Mouse (Mus musculus) spleen, postnatal 14 days (tissue): ENCODE data around the gene Lyzl4.
"Not testable (repeated sequence)": the region's sequence is repeated elsewhere in the genome, so short reads cannot be mapped to it uniquely, and the experiment has no call there.

Experiments
- DNase-seq, 2 experiments: peaks; one replicate each; pipeline ENCODE4 v3.0.0; 2021 to 2022; ENCODE audit warnings: low spot score in 2 of 2

Gene Lyzl4

DNA sequence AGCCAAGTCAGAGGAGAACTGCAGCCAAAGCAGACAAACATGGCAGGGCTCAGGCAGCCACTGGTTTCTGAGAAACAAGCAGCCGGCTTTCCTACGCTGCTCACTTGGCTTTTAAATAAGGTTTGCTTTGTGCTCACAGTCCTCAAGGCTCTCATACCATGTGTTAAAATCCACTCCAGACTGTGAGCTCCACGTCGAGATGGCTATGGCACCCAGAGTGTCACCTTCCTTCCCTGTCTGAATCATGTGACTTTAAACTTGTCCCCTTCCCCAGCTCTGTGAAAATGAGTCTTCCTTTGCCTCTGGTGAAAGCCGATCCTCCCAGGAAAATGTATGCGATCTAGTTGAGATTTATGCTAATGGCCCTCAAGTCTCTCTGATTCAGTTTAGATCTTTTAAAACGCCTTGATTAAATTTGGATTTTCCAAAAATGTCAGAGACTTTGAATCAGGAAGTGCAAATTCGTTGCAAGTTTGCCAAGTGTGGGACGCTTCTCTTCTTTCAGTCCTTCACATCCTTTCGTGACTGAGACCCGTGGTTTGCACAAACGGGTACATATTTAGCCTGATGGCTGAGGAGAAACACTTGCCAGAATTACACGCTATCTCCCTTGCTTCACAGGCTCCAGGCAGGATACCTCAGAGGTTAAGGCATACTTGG is 41.6 kb downstream of the Lyzl4 start:
- no peak for DNase-seq

DNA sequence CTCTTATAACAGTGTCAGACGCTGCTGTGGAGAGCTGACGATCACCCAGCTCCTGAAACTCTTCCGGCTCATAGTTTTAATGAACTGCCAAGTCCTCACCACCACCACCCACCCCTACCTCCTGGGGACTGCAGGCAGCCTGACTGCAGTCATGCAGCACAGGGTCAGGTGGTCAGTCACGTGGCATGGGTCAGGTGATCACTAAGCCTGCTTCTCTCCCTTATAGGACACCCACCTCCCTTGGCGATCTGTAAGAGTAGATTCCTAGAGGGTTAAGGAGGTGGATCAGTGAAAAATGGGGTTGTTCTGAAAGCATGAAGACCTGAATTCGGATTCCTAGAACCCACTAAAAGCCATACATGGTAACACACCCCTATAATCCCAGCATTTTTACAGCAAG is 42.3 kb downstream of the Lyzl4 start:
- no peak for DNase-seq

DNA sequence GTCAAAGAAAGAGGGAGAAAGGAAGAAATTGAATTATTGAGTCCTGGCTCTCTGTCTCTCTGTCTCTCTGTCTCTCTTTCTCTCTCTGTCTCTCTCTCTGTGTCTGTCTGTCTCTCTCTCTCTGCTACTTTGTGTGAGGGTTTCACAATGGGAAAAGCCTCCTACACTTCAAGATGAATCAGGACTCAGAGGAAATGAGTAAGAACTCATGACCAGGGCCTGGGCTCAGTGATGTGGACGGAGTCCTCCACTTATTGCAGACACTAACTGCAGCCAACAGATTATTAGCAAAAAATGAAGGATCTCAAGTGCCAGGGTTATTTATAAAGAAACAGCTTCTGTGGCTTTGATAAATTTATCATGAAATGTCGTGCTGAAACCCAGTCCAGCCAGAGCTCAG is 43.8 kb downstream of the Lyzl4 start:
- DNase-seq, result no peak

DNA sequence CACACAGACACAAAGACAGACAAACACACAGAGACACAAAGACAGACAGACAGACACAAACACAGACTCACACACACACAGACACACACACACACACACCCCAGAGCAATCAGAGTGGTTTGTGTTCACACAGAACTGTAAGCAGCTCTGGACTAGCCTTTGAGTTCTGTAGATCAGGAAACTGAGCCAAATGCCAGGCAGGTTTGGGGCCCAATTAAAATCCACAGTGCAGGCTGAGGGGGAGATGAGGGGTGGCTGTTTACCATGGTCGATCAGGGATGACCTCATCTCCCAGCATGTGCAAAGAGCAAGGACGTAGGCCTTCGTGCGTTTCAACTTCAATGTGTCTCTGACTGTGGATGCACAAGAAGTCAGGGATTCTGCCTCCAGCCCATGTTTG is 47.1 kb downstream of the Lyzl4 start:
- DNase-seq, result no peak

DNA sequence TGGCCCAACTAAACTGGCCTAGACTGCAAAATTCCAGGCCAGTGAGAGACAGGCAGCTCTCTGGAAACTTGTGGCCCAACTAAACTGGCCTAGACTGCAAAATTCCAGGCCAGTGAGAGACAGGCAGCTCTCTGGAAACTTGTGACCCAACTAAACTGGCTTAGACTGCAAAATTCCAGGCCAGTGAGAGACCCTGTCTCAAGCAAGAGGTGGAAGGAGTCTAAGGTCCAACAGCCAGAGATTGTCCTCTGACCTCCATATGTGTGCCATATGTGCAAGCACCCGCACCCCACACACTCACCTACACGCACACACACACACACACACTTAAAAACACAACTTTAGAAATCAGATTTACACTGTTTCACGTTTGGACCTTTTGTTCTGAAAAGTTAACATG is 48.1 kb downstream of the Lyzl4 start:
- not testable (repeated sequence) for DNase-seq

DNA sequence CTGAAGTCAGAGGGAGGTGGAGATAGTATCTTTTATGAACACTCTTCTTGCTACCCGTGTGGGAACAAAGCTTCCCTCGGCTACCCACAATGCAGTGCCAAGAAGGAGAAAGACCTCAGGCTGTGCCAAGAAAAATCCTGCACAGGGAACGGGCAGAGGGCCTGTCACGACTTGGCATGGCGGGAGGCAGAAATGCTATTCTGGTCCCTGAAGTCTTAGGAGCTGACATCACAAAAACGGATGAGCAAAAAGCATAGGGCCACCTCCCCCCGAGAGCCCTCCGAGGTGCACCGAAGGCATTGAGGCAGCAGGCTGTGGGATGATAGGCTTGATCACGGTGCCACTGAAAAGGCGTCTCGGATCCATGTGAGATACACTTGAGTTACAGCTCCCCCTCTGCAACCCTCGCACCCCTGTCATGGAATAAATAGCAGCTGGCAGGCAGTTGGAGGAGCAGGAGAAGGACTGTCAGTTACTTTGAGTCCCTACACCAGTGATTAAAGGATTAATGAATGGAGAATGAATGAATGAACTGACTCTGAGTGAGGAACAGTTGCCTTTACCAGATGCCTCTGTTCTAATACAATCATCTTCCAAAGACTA is 48.8 kb downstream of the Lyzl4 start:
- no peak for DNase-seq

DNA sequence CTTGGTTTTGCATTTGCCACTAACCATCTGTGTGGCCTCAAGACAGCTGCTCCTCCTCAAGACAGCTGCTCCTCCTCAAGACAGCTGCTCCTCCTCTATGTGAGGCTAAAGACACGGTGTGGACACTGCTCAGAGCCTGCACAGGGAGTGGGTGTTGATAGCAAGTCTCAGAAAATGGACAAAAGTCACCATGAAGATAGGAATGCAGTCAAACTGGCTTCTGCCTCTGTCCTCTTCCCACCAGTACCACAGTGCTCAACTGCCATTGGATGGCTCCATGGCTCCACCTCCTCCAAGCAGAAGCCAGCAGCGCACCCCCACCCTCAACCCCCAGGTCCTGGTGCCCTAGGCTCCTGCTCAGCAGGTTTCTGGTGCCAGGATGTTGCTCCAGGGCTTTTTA is 52.4 kb downstream of the Lyzl4 start:
- DNase-seq, result no peak

DNA sequence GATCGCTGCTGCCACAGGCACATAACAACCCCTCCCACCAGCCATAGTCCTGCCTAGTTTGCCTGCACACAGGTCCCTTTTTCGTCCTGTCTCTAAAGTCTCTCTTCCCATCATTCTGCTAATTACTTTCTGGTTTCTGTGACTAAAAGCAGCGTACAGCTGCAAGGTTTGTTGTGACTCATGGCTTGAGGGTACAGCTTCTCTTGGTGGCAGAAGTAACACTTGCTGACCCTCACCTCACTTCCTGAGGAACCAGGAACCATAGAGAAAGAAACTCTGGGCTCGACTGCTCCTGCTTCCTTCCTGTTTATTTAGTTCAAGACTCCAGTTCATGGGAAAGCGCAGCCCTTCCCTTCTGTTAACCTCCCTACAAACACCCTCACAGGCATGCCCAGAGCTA is 67.5 kb downstream of the Lyzl4 start:
- no peak for DNase-seq

DNA sequence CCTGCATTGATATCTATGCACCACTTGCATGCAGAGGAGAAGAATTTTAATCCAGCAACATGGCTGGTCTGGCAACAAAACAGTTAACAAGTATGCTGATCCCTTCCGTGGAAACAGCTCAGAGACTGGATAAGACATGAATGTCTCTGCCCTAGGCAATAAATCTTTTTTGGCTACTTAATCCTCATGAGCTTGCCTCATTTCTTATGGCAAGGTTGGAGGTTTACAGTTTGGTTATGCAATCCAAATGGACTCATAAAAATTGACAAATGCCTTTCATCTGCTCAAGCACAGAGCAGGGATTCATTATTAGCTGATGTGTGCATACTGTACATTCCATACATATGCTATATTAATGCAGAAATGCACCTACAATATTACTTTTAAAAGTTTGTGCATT is 73.4 kb downstream of the Lyzl4 start:
- no peak for DNase-seq

DNA sequence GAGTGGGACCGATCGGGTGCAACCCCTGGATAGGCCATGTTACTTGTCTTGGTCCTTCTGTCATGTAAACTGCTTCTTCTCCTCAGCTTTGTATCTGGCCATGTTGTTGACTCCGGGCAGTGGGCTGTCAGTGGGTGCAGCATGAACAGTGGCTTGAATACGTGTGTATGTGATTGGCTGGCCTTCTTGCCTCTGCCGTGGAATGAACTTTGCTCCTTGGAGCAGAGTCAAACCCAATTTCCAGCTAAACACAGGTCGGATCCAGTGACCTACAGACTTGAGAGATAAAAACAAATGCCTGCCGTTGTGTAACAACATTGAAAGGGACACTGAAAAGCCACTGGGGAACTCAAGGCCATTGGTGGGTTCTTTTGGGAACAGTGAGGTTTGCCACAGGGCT is 75.5 kb downstream of the Lyzl4 start:
- no peak for DNase-seq

DNA sequence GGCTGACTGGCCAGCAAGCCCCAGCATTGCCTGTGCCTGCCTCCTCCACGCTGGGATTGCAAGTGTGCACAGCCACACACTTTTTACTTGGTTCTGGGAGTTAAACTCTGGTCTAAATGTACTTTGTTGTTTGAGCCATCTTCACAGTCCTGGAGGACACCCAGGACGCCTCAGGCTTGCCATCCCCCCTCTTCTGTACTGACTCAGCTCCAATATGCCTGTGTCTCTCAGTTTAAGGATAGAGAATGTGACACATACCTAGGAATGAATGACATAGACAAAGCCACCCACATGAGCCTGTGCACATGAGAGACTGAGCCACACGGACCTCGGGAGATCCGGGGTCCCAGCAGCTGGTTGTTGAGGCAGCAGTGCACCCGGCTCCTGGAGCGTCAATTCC is 78.6 kb downstream of the Lyzl4 start:
- no peak for DNase-seq

DNA sequence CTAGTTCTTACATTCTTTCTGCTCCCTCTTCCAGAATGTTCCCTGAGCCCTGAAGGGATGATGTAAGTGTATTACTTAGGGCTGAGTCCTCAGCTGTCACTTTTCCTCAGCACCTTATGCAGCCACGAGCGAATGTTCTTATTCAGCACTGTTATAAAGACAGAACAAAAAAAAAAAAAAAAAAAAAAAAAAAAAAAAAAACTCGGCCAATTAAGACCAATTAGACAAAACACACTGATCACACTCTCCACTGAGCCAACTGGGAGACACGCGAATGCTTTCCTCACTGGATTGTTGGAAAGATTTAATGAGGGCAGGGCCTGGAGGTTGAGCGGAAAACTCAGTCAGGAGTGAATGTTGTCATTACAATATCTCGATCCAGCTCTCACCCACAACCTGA is 81.4 kb downstream of the Lyzl4 start:
- DNase-seq, result no peak

DNA sequence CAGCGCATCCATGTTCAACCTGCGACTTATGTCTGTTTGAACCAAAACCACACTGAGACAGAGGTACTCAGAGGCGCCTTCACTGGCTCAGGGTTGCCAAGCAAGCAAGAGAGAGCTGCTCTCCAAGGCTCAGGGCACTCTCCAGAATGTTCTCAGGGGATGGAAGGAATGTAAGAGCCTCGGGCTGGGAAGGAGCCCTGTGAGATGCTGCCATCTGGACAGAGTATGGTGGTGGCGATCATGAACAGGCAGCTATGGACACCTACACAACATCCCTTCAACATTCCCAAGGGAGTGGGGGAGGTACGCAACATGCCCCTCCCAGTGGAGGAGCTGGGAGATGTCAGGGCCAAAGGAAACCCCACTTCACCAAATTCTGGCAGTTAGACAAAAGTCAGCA is 83.7 kb downstream of the Lyzl4 start:
- no peak for DNase-seq

DNA sequence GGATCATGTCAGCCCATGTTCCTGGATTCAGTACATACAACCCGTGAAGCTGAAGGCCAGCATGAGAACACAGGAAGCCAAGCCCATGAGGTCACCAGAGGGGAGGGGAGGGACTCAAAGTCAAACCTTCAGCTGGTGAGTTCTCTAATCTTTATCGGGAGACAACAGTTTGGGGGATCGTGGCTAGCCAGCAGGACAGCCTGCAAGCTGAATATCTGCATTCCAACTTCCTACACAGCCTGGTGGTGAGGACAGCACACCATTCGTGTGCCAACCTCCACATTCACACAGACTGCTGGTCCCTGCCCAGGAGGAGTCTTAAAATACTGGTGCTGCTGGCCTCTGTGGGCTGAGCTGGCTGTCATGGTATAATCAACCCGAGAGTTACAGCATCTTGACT is 85.0 kb downstream of the Lyzl4 start:
- DNase-seq, result no peak

DNA sequence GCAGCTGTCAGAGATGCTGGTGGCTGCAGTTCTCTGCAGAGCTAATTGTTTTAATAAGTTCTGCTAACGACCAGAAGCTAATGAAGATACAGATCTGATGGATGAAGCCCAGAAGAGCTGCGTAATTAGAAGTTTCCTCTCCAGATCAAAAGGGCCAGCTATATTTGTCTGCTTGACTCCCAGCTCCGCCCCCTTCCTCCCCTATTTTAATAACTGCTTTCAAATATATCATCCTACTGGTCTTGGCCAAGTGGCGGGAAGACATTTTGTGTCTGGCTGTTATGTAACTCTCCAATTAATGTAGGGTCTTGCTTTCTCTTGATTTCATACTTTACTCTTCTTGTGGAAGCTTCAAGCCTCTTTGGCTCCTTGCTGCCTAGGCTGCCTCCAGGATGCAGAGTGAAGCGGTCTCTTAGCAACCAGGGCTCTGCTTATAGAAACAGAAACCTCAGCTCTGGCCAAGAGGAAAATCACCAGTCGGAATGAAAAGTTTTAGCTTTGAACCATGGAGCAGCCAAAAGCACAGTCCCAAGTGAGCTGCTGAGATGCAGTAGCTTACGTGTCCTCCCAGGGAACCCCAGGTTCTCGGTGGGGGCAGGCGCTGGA is 86.4 kb downstream of the Lyzl4 start:
- DNase-seq, result no peak

DNA sequence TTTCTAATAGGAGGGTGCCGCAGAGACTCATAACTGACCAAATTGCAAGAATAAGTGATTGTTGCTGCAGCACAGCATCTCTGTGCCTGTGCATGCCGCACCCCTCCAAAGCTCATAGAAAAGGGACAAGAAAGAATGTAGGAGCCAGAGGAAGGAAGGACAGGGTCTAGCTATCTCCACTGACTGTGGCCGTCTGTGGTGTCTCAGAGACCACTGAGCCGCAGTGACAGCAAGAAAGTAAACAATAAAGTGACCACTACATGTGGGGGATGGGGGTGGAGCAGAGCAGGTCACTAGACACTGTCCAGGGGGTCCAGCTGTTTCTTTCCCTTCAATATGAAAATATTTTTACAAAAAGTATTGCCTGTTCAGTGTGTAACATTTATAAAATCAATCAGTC is 88.3 kb downstream of the Lyzl4 start:
- no peak for DNase-seq

DNA sequence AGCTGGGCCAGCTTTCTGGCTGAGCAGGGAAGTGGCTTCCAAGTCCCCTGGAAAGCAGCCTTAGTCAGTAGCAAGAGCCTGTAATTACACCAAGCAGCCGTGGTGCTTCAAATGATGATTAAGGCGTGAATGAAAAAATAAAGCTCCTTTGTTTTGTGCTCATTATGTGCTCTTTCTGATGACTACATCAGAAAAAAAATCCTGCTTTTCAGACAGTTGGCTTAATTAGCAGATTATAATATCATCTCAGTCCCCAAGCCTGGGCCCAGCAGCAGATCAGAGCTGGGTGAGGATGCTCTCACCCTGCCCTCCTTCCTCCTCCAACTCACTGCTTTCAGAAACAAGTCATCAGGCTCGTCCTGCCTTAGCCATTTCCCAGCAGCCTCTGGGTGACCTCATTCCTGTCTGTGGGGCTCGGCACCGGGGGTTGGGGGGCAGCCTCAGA is 91.5 kb downstream of the Lyzl4 start:
- DNase-seq, result no peak

DNA sequence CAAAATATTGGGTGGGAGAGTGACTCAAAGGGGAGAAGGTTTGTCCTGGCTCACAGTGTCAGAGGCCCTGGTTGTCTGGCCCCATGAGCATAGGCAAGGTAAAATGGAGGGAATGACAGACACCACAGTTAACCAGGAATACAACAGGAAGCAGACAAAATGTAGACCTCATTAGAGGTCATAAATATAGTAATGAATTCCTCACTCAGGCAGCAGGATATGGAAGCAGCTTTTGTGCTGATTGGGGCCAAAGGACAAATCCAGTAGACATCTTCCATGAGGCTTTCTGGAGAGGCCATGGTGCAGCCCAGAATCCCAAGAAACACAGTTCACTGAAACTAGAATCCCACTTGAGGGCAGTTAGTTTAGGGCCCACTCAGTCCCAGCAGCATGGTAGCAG is 92.5 kb downstream of the Lyzl4 start:
- DNase-seq, result no peak

DNA sequence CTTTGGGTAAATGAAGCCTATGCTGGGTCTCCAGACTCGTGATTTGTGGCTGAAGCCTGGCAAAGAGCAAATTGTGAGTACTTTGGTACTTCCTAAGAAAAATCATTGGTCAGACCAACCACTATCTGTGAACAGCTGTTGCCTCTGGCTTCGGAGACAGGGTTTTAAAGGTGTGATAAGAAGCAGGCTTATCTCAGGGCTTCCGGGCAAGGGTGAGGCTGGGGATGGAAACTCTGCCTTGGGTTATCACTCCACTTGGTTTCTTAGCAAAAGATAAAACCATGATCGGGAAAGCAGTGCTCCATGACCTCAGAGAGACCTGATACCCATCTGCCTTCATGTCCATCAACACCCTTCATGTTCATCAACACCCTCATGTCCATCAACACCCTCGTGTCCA is 92.9 kb downstream of the Lyzl4 start:
- DNase-seq, result no peak

DNA sequence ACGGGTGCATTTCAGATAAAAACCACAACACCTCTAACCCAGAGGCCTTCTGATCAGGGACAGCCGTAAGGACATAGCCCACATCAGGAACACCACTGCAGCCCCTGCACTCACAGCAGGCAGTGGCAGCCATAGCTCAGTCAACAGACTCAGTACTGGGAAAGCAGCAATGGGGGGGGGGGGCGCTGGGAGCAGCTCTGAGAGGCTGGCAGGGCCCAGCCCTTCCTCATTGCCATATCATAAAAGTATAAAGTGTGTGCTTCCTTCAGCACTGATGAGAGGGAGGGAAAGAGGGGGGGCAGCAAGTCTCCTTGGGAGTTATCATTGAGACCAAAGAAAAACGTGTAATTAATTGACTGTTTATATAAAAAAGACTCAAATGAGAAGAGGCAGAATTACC is 94.5 kb downstream of the Lyzl4 start:
- DNase-seq, result no peak

DNA sequence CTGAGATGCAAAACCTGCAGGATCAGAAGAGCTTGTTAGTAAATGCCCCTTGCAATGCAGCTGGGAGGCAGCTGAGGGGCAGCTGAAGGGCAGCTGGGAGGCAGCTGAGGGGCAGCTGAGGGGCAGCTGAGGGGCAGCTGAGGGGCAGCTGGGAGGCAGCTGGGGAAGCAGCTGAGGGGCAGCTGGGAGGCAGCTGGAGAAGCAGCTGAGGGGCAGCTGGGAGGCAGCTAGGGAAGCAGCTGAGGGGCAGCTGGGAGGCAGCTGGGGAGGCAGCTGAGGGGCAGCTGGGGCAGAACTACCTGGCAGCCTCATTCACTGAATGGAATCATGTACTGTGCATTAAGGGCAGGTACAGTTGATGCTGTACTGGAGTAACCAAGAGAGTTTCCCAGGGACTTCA is 100.4 kb downstream of the Lyzl4 start:
- no peak for DNase-seq

DNA sequence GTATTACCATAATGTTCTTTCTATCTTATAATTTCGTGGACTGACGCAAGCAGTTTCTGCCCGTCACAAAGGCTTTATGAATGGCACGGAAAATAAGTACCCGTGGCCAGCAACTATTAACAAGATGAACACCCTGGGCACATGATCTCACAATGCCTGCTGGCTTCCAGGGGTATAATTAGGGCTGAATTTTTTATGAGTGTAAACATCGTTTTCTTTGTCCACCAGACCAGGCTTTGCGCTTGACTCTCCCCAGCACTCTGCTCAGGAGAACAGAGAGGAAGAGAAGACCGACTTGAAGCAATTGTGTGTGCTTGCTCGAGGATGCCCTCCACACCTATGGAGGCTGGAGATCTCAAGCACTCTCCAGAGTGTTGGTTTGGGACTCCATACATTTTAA is 109.3 kb downstream of the Lyzl4 start:
- DNase-seq, result no peak

DNA sequence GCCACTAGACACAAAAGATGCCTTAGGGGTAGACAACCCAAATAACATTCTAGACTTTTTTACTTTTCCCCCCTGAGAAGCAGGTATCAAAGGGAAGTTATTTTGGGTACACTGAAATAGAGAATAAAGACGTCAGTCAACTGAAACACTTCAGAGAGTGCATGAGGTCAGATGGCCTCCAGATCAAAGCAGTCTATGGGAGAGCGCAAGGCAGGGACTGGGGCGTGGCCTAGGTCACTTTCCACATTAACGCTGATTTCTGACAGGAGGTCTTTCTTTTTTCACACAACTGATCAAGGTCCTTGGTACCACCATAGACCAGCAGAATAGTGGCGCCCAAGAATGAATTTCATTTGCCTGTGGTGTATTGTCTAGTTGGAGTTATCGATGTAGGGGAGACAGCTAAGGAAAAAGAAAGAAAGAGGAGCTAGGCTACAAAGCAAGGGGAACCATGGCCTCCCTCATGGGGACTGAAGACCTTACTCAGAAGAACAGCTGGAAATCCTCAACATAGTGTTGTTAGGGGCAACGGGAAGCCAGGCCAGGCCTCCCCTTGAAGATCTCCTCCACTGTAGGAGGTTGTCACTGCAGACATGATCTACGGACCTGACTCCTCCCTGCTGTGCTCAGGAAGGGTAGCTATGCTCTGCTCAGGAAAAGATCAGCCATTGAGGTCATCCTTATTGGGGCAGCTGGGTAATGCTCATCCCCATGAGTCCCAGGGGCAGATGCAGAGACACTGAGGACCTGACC is 113.1 kb downstream of the Lyzl4 start:
- no peak for DNase-seq
